Mouse (Mus musculus): Measurements from ENCODE around the gene Ksr1. TPM values are rescaled to one million over a fixed set of nuclear protein-coding genes. Genes with fewer than 3 reads are reported as not detected.
A peak's percentile ranks its signal among the peaks of the same experiment; 100 is the strongest.
"Not testable (repeated sequence)": the region's sequence is repeated elsewhere in the genome, so short reads cannot be mapped to it uniquely, and the experiment has no call there.

Ksr1 gene
- total RNA-seq, 2 experiments from 2014 or later, result 53.4 to 70.5 TPM

- intact Hi-C loops (cut with DNase I), result no loop called here
- no peak for DNase-seq (ENCODE audit: low spot score in 2 of 2)
Observed at GRCm38 (mm10) chr11:79005578-79006394, 140.4 kb downstream of the Ksr1 start.

- intact Hi-C loops (cut with DNase I), result no loop called here
- DNase-seq (ENCODE audit: low spot score in 2 of 2), result no peak
Observed at GRCm38 (mm10) chr11:79003769-79004638, 142.2 kb downstream of the Ksr1 start.

GRCm38 (mm10) chr11:79003053-79003768, 143.0 kb downstream of the Ksr1 start:
- DNase-seq (ENCODE audit: low spot score in 2 of 2), result no peak
- intact Hi-C loops (cut with DNase I), result no loop called here

GRCm38 (mm10) chr11:79002551-79002951, 143.7 kb downstream of the Ksr1 start:
- no peak for DNase-seq (ENCODE audit: low spot score in 2 of 2)

GRCm38 (mm10) chr11:79001871-79002270, 144.3 kb downstream of the Ksr1 start:
- no peak for DNase-seq (ENCODE audit: low spot score in 2 of 2)
- intact Hi-C loops (cut with DNase I), result no loop called here

More at GRCm38 (mm10) chr11:79002551-79002951, 143.7 kb downstream of the Ksr1 start:
- intact Hi-C loops (cut with DNase I), result no loop called here

- intact Hi-C loops (cut with DNase I), result no loop called here
- no peak for DNase-seq (ENCODE audit: low spot score in 2 of 2)
Observed at GRCm38 (mm10) chr11:78999118-78999517, 147.1 kb downstream of the Ksr1 start.

GRCm38 (mm10) chr11:78990875-78991543, 155.2 kb downstream of the Ksr1 start:
- intact Hi-C loops (cut with DNase I); DNase-seq (ENCODE audit: low spot score in 2 of 2): not testable (repeated sequence)

- no peak for DNase-seq (ENCODE audit: low spot score in 2 of 2)
- intact Hi-C loops (cut with DNase I), result no loop called here
Observed at GRCm38 (mm10) chr11:78990096-78990495, 156.1 kb downstream of the Ksr1 start.

GRCm38 (mm10) chr11:78989206-78989605, 157.0 kb downstream of the Ksr1 start:
- DNase-seq (ENCODE audit: low spot score in 2 of 2); intact Hi-C loops (cut with DNase I): not testable (repeated sequence)

- no peak for DNase-seq (ENCODE audit: low spot score in 2 of 2)
- intact Hi-C loops (cut with DNase I), result no loop called here
Observed at GRCm38 (mm10) chr11:78986311-78987002, 159.8 kb downstream of the Ksr1 start.

GRCm38 (mm10) chr11:78985505-78985904, 160.7 kb downstream of the Ksr1 start:
- no peak for DNase-seq (ENCODE audit: low spot score in 2 of 2)
- intact Hi-C loops (cut with DNase I), result no loop called here

GRCm38 (mm10) chr11:78984483-78985177, 161.6 kb downstream of the Ksr1 start, which contains the start of gene Lgals9:
Gene Lgals9, minus strand, starts transcription at chr11:78984946.
- peak in 1 of 2 experiments; percentile 17 for DNase-seq (ENCODE audit: low spot score in 2 of 2)
- intact Hi-C loops (cut with DNase I), result no loop called here

- no peak for DNase-seq (ENCODE audit: low spot score in 2 of 2)
- intact Hi-C loops (cut with DNase I), result no loop called here
Observed at GRCm38 (mm10) chr11:78983539-78983938, 162.7 kb downstream of the Ksr1 start.

- no peak for DNase-seq (ENCODE audit: low spot score in 2 of 2)
- intact Hi-C loops (cut with DNase I), result no loop called here
Observed at GRCm38 (mm10) chr11:78982513-78983291, 163.5 kb downstream of the Ksr1 start.

- intact Hi-C loops (cut with DNase I), result no loop called here
- no peak for DNase-seq (ENCODE audit: low spot score in 2 of 2)
Observed at GRCm38 (mm10) chr11:78982042-78982441, 164.2 kb downstream of the Ksr1 start.

GRCm38 (mm10) chr11:78980083-78980634, 166.0 kb downstream of the Ksr1 start:
- intact Hi-C loops (cut with DNase I), result no loop called here
- DNase-seq (ENCODE audit: low spot score in 2 of 2), result no peak

Measured in left cerebral cortex, postnatal 36 days (tissue).